Mouse (Mus musculus) NIH3T3 (cell line): ENCODE data around the gene Popdc2.

Source experiments
- DNase-seq: peaks from one replicate; pipeline ENCODE4 v3.0.0-alpha.2; 2012; ENCODE audit warnings: low read depth

Gene Popdc2

DNA sequence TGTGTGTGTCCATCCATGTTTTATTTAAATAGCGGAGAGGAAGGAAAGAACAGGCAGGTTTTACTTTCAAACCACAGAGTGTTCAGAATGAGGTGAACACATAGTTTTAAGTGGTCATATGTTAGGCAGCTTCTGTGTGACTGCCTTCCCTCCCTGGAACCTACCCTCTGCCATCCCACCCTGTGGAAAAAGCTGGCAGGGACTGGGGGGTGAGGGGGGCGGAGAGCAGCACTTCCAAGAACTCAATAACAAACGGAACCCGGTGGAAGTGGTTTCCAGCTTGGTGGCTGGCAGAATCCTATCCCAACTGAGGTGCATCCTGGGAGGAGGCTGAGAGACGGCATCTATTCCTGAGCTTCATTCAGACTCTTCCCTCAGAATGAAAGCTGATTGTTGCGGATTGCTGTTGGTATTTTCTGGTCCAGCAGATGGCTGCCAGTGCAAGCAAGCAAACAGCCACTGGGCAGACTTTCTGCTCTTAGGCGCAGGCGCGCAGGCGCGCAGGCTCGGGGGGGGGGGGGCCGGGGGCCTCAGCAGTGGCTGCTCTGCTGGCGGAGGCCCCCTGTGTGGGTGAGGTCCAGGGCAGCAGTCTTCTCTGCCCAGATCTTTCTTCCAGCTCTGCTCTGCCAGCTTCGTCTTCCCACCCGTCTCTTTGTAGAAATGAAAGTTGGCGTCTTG is 14.3 kb downstream of the Popdc2 start:
- DNase-seq, result peak; percentile 48

DNA sequence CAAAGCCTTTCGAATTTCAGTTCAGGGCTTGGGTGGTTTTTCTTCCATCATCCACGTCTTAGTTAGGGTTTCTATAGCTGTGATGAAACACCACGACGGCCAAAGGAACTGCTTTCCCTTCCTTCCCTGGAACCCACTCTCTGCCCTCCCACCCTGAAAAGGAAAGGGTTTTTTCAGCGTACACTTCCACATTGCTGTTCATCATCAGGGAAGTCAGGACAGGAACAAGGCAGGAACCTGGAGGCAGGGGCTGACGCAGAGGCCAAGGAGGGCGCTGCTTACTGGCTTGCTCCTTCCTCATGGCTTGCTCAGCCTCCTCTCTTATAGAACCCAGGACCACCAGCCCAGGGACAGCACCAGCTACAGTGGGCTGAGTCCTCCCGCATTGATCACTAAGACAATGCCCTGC is 14.8 kb downstream of the Popdc2 start:
- DNase-seq, result no peak

DNA sequence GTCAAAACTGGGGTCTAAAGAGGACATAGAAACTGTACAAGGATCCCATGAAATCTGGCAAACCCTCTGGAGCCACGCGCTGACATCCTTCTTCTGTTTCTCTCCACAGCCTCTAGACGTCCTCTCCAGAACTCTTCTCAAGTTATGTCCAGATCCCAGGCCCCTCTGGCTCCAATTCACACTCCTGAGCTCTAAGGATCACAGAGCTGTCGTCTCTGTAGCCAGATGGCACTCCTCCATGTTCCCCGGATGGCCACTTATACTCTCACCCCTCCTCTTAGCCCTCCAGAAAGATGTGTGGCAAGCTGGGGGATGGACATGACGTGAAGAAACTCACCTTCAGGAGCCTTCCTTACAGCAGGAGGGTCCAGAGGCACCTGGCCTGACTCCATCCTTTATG is 15.5 kb downstream of the Popdc2 start:
- no peak for DNase-seq

DNA sequence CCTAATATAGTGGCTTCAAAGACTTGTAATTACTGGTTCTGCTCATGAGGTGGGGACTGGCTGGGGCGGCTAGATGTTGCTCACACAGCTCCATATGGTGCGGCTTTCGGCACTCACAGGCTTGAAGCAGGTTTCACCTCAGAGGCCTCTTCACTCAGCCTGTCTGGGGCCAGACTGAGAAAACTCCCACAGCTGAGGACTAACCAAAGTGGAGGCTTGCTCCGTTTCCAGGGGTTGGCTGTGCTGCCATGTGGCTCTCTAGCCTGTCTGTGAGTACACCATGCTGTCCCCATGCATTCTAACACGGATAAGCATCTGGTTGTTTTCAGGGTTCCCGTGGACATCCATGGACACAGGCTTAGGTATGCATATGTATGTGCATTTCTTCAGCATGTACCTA is 16.6 kb downstream of the Popdc2 start:
- DNase-seq, result no peak

DNA sequence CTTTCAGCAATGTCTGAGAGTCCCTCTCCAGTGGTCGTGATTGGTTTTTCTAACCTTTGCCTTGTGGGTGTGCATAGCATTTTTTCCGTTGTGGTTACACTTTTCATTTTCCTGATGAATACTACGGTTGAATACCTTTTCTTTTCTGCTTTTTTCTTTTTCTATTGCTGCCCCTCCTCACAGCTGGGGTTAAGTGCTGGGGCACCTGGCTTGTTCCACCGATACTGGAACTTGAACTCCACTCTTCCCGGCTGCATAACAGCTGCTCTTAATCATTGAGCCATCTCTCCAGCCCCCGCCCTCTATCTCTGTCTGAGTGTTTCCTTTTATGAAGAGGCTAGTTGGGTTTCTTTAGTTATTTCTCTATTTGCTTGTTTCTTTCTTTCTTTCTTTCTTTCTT is 17.1 kb downstream of the Popdc2 start:
- no peak for DNase-seq

DNA sequence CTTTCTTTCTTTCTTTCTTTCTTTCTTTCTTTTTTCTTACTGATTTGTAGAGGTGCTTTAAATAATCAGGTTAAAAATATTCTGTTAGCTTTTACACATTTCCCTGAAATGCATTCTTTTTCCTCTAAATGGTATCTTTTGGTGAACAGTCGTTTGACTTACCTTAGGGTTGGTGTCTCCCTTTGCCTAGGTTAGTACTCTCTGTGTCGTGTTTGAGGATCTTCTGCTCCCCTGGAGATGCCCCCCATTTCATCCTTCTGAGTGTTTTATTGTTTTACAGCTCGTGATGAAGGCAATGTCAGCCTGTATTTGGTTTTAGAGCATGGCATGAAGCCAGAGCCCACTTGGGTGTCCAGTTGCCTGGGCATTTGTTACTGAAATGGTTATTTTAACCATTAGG is 17.5 kb downstream of the Popdc2 start:
- DNase-seq, result no peak

DNA sequence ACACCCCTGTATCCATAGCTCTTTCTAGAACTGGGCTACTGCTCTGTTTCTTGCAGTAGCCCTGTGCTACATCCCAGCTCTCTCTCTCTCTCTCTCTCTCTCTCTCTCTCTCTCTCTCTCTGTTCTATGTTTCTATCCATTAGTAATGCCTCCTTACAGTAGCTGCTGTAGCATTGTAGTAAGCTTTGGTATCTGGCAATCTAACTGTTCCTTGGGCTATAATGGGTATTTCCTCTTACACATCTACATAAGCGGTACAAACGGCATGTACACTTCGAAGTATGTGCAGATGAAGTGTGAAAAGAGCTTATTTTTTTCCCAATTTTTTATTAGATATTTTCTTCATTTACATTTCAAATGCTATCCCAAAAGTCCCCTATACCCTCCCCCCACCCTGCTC is 17.9 kb downstream of the Popdc2 start:
- no peak for DNase-seq

DNA sequence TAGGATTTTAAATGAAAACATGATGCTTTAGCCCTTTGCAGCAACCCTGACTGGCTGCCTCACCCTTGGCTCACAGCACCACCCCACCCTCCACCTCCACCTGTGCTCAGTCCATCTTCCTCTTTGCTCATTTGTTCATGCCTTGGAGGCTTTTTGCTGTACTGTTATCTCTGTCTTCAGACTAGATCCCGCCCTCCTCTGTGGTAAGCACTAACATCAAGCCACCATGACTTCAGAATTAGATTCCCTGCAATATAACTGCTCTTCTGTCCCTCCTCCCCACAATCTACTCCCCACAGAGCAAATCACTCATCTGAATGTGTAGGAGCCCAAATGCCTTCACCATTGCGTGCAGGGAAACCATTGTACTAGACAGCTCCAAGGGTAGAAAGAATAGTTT is 21.7 kb downstream of the Popdc2 start:
- DNase-seq, result no peak

DNA sequence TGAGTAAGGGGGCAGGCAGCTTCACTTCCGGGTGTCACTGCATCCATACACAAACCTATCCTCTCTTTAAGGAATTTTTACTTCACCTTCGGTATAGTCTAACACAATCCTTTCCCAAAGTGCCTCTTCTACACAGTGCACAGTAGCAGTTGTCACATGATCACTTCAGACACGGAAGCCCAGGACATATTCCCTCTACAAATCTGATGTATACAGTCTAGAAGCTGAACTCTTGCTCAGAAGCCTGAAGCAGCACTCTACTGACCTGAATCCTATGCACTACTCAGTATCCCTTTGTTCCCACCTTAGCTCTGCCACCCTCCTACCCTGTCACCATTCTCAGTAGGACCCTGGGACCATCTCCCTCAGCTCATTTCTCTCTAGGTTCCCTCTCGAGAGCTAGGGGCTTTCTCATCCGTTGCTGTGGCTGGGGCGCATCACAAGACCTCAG is 23.2 kb downstream of the Popdc2 start:
- no peak for DNase-seq

DNA sequence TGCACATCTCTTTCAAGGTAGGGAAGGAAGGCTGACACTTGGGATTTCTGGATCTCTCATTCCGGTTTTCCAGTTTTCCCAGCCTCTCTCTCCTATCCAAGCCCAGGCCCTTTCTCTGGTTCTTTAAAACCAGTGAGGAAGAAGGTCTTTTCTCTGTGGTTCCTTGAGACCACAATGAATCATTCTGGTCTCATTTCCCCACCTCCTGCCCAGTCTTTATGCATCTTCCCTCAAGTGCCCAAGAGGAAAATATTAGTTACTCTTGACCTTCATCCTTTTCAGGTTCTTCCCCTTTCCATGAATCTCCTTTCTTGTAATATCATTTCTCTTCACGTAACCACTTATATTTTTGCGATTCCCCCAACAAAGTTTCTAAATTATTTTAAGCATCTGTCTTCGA is 23.7 kb downstream of the Popdc2 start:
- no peak for DNase-seq

DNA sequence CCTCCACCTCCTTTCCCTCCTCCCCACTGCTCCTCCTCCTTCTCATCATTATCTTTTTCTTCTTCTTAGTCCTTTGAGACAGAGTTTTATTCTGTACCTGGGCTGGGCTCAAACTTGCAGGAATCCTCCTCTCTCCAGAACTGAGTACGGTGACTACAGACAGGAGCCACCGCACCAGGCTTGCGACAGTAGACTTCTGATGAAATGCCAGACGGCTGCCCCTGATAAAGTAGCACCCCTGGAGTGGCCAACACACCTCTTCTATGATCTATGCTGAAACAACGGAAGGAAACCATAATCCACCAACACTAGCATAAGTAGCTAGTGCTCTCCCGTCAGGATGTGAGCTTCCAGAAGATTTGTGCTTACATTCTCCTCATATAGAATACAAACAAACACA is 25.4 kb downstream of the Popdc2 start:
- DNase-seq, result no peak

DNA sequence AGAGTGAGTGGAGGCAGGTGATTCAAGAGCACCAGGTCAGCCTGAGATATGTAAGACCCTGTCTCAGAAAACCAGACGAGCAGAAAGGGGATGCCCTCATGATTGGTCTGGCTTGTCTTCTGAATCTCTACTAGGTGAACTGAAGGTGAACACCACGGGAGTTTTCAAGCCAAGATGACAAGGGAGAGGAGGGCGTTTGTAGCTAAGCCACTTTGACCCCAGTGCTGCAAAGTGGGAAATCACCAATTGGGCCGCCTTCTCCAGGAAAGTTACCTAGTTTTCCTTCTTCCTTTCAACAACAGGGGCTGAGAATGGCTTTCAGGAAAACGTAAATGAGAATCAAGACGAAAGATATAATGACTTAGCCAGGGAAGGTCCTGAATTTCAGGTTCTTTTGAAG is 26.7 kb downstream of the Popdc2 start:
- DNase-seq, result no peak

DNA sequence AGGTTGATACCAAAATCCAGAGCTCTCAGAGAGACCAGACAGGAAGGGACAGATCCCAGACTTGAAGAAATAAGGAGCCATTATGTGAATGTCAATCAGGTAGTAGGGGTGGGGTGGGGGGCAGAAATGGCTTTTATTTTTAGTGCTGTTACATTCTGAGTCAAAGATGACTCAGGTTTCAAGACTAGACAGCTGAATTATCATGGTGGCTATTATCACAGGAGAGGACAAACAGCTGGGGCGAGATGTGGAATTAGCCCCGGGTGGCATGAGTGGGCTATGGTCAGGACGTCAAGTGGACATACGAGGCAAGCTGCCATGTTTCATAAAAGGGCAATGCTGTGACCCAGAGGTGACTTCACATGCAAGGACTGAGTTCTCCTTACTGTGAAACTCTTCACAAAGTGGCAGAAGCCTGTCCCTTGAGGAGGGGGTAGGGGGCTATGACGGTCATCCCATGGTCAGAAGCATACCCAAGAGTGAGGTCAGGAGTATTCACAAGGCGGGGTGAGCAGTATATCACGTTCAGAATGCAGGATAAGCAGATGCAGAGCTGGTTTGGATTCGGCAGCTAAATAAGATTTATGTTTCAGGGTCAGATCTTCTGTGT is 27.4 kb downstream of the Popdc2 start:
- DNase-seq, result no peak

DNA sequence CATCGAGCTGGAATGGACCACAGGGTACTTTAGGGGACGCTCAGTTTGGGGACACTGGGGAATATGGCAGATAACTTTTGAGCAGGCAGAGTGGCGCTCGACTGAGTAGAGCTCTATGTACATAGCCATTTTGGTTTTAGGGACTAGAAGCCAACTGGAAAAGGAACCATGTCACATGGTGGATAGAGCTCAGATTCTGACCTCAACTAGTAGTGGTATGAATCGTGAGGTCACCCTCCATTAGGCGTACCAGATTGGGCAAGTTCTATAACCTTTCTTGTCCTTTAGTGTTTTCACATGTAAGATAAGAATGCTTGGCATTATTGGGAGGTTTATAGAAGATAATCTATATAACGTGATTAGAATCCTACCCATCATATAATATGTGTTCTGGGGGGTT is 28.3 kb downstream of the Popdc2 start:
- no peak for DNase-seq

DNA sequence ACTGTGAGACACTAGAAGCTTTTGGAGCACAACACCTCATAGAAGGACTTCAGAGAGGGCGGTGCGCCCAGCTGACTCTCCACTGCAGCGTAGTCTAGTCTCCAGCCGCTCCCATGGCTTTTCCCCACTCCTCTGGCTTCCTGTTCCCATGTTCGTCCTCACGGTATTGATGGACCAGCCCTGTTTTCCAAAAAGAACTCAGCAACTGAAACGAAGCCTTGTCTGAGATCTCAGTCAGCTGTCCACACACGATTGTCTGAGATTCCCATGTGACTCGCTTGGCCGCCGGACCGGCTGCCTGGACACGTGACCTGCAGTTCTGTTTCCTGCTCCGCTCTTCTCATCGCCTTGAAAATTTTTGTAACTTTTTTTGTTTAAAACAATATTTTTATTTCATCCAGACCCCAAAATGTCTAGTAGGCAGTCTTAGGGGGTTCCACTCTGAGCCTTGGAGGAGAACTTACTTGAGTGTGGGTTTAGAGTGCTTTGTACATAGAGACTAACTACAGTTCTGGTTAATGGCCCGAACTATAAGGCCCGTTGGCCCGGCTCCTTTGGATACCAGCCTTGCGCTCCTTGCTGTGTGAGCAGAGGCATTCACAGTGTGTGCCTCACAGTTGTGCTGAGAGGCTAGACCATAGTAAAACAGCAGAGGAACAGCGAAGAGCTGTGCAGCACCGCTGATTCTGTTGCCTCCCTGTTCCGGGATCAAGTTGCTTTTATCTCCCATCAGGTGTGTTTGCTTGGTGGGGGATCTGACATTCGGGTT is 30.3 kb downstream of the Popdc2 start:
- no peak for DNase-seq

DNA sequence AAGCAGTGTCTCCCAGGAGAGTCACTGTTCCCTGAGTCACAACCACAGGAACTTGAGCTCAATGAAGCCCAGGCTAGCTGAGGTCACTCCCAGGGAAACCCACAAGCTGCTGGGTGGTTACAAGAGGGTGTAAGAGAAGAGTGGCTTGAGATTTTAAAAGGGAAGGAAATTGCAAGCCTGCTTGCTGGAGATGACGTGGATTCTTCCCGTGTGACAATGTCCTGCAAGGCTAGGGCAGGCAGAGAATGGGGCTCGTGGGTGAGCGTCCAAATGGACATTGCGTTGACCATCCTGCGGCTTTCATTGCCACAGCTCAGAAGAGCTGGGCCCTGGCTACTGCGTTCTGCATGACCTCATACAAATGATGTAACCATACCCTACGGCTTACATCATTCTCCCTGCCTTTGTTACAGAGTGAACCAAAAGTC is 32.2 kb downstream of the Popdc2 start:
- DNase-seq, result peak; percentile 26

DNA sequence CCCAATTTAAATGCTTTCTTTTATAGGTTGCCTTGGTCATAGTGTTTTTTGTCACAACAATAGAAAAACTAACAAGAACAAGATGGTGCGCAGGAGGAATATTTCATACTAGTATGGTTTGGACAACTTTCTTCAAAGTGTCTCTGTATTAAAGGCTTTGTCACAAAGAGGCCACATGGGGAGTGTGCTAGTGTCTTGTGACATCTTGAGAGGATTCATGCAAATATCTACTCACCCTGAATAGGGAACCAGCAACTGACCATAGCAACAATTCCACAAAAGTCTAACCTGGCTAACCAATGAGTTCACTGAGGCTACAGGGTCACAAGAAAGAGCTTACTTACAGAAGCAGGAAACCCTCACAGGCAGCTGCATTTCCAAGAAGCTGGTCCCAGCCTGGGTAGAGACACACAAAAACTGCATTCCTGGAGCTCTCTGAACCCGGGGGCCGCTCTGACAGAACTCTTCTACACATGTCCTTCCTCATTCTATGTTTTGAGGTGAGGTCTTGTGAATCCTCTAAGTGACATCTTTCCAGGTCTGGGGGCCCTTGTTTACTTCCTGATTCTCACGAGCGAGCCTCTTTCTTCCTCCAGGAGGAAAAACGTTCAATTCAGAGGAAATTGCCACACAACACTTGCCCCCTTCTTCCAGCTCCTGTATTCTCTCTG is 33.2 kb downstream of the Popdc2 start:
- no peak for DNase-seq

DNA sequence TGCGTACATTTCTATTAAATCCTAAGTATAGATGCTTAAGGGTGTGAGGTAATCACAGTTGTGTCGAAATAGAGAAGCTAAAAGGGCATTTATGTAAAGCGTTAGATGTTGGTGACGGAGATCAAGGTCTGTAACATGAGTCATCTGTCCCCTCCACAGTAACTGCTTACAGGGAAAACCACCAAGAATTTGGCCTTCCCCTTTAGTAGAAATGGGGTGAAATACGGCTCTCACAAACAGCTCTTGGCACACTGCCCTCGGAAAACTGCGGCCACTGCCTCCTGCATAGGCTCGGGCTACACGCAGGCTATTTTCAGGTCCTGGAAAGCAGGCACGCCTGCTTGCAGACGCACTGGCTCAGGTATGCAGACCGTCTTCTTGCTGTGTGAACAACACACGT is 34.1 kb downstream of the Popdc2 start:
- DNase-seq, result peak; percentile 93

DNA sequence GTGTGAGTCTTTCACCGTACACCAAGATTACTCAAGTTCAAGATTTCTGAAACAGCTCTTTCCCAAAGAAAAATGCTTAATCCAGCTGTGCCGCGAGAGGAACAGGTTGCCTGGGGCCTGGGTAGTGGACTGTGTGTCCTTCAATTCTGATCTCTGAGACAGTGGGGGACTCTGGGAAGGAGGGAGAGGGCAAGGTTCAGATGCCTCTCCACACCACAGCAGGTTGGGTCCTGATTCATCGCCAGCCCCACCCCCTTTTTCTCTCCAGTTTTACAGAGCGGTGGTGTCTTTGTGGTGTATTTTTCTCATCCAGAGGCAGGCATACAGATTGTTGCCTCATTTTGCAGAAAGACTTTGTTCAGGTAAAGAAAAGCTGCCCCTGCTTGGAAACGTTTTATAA is 36.3 kb downstream of the Popdc2 start:
- no peak for DNase-seq

DNA sequence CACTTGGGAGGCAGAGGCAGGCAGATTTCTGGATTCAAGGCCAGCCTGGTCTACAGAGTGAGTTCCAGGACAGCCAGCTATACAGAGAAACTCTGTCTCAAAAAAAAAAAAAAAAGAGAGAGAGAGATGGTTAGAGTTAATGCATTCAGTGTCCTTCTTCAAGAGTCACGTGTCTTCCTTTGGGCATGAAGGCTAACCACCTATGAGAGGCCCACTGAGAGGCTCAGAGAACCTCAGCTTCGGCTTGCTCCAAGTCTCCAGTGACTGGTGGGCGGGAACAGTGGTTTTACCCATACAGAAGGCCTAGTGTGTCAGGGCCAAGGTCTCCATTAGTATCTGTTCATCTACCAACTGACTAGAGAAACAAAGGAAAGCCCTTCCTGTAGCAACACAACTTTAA is 37.1 kb downstream of the Popdc2 start:
- no peak for DNase-seq

DNA sequence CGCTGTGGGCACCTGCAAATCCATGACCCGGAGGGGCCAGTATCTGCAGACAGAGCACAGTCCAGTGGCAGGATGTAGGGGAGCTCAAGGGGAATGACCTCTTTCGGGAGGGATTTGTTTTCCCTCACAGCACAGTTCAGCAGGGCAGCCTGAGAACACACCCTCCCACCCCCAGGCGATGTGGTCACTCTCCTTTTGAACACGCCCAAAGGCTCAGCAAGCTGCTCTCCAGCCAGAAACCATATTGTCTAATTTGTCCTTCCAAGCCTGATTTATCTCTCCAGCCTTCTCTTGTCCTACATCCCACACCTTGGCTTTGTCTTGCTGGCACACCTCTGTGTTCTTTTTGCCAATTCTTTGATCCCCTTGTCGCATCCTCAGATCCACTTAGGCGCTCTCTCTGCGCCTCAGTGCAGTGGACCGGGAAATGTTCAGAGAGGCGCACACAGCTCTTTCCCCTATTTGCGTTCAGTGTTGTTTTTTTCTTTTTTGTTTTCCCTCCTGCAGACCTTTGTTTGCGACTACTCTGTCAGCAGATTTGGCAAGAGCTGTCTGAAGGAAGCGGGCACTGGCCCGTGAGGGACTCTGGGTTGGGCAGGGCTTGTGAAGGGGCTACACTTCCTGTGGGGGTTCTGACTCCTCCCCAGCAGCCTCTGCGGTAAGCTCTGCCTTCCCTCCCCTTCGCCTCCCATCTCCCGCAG is 37.7 kb downstream of the Popdc2 start:
- DNase-seq, result peak; percentile 13

DNA sequence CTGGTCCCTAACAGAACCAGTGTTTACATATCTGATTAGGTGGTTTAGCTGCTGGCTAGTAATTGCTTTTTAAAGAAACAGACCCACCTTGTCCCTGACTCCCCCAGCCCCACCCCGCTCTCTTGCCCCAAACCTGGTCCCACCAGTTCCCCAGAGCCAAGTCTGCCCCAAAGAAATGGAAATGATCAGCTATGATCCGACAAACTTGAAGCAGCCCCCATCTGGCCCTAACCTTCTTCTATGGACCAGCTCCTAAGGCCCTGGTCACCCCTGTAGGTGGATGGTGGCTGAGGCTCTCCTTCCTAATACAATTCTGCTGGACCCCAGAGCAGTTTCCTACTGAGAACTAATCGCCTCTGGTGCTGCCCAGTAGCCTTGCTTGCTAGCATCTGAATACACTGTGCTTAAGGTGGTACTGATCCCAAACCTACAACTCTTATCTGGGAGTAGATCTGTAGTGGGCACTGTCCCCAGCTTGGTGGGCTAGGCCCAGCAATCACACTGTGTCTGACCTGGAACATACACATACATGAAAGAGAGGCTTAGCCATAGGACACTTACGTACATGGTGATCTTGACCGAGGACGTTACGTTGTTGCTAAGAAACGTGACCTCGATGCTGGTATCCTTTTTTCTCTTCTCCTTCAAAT is 38.4 kb downstream of the Popdc2 start:
- DNase-seq, result no peak
